In genomic region chr14:16365362-16366173, GRCm38 (mm10) we compare ENCODE assay signal across 8 mouse cellular contexts. TPM values are rescaled to one million over a fixed set of nuclear protein-coding genes. Genes with fewer than 3 reads are reported as not detected.
DNase-seq lines count a peak whose midpoint lies in the region; ATAC-seq and TF ChIP-seq lines count a peak whose summit lies in the region.

No protein-coding gene starts in this region.

- no peaks in the 10 kb centered on the region for H3K9me3 ChIP-seq in forebrain, embryonic 12.5 days
- no peaks in the 10 kb centered on the region for H3K9me3 ChIP-seq in neural tube, embryonic 14.5 days (ENCODE audit: control insufficient read depth, low read length)

- H3K27me3 ChIP-seq in forebrain, embryonic 12.5 days: no peaks in the 10 kb centered on the region
- H3K27me3 ChIP-seq in neural tube, embryonic 14.5 days (ENCODE audit: control insufficient read depth, insufficient read depth, low read length): no peaks in the 10 kb centered on the region; the same call in 1 of the 2 replicates
- H3K27me3 ChIP-seq in testis, adult 2 months (ENCODE audit: control insufficient read depth, insufficient read depth, low read length): no peaks in the 10 kb centered on the region

- peak; percentile 53 to 62 for DNase-seq in CD8-positive naive resting alpha-beta T cell, adult 2 months (ENCODE audit: low read depth in 2 of 2, low spot score in 2 of 2)
- DNase-seq in c-Kit-positive CD71-positive TER-119-positive erythroid progenitor cells, embryonic 14.5 days (ENCODE audit: low spot score): peak; percentile 38
- peak; percentile 82 to 83 for DNase-seq in heart, postnatal 10 days
- DNase-seq in large intestine, adult 2 months (ENCODE audit: low read depth, low spot score): peak; percentile 8
- DNase-seq in lung, adult 18-20 months: peak; percentile 67

- H3K9ac ChIP-seq in forebrain, embryonic 12.5 days: peak overlapping the region; percentile 98
- H3K9ac ChIP-seq in neural tube, embryonic 14.5 days (replicated peaks; ENCODE audit: low read depth, low read length): peak overlapping the region; percentile 99

- TF ChIP-seq POLR2A in testis, adult 2 months (IDR thresholded peaks at IDR 0.05; ENCODE audit: control insufficient read depth, low read depth, low read length): no peak

- peak overlapping the region; percentile 61 for H3K4me2 ChIP-seq in forebrain, embryonic 12.5 days
- H3K4me2 ChIP-seq in neural tube, embryonic 14.5 days (ENCODE audit: low read depth, low read length): peak overlapping the region; percentile 79

- H3K4me1 ChIP-seq in forebrain, embryonic 12.5 days: peaks cover 27% of the 10 kb centered on the region
- peaks cover 18% of the 10 kb centered on the region for H3K4me1 ChIP-seq in neural tube, embryonic 14.5 days (ENCODE audit: control insufficient read depth, insufficient read depth, low read length)
- H3K4me1 ChIP-seq in testis, adult 2 months (ENCODE audit: control insufficient read depth, insufficient read depth, low read length): peaks cover 6% of the 10 kb centered on the region

- no peak for TF ChIP-seq CTCF in testis, adult 2 months (IDR thresholded peaks at IDR 0.05; ENCODE audit: control insufficient read depth, insufficient read depth, insufficient replicate concordance, low read depth, low read length)

- peak; percentile 66 for ATAC-seq in forebrain, embryonic 12.5 days (ENCODE audit: low FRiP score)
- peak; percentile 73 for ATAC-seq in neural tube, embryonic 14.5 days (ENCODE audit: low read depth)

- 0% methylated on average over 70 of the region's 87 CpGs for WGBS in forebrain, embryonic 12.5 days
- WGBS in large intestine, adult 2 months: under 1% methylated on average over 87 of the region's 87 CpGs
- WGBS in neural tube, embryonic 14.5 days: under 1% methylated on average over 82 of the region's 87 CpGs

- H3K27ac ChIP-seq in forebrain, embryonic 12.5 days: peak overlapping the region; percentile 99
- H3K27ac ChIP-seq in neural tube, embryonic 14.5 days (ENCODE audit: low read depth, low read length): peak overlapping the region; percentile 99
- H3K27ac ChIP-seq in testis, adult 2 months (ENCODE audit: control insufficient read depth, insufficient read depth, low read depth, low read length): peak overlapping the region; percentile 97

- H3K4me3 ChIP-seq in forebrain, embryonic 12.5 days (replicated peaks): peak overlapping the region; percentile 96
- H3K4me3 ChIP-seq in neural tube, embryonic 14.5 days (ENCODE audit: low read depth, low read length): peak overlapping the region; percentile 96
- H3K4me3 ChIP-seq in testis, adult 2 months (ENCODE audit: control insufficient read depth, low read depth, low read length): peak overlapping the region; percentile 98

- 0 out of 2 replicates have a peak, but pooled peaks cover 2% of the 10 kb centered on the region for H3K36me3 ChIP-seq in forebrain, embryonic 12.5 days (replicated peaks)
- H3K36me3 ChIP-seq in neural tube, embryonic 14.5 days (ENCODE audit: control insufficient read depth, insufficient read depth, low read length): no peaks in the 10 kb centered on the region
- no peaks in the 10 kb centered on the region for H3K36me3 ChIP-seq in testis, adult 2 months (ENCODE audit: control insufficient read depth, insufficient read depth, low read length)

- intact Hi-C loops in heart, postnatal 10 days (cut with DNase I): loop anchor here (2.0 to 5.0 kb wide), 3 partner anchors 48 to 1663 kb away; partner anchors contain the start of genes Ngly1, Oxsm and Slc4a7

RNA-seq across cellular contexts. Expression of gene Top2b, which starts 0.6 kb away (rescaled TPM):
- polyA plus RNA-seq in forebrain, embryonic 12.5 days (2016; fragmentation: Nextera tagmentation; extraction: Ambion mirVana): 195 and 207 TPM in 2 replicates
- 100 to 1,000 TPM in 1 of 2 experiments, 10 to 100 TPM in 1; 96.3 to 108 TPM for total RNA-seq in heart, postnatal 10 days (2021)
- polyA plus RNA-seq in large intestine, adult 2 months (2012; rRNA removed): 6.5 and 8.9 TPM in 2 replicates
- polyA plus RNA-seq in neural tube, embryonic 14.5 days (2014; fragmentation: Nextera tagmentation; extraction: Ambion mirVana): 124 and 188 TPM in 2 replicates
- polyA plus RNA-seq in testis, adult 2 months (2012; rRNA removed): 3.5 and 6.7 TPM in 2 replicates

Comparison
In these comparisons a context has a peak if more than half of its experiments do, and no peak if none do; other contexts are left out.
1. Peak in every context shown above with its lines: DNase-seq, ATAC-seq, H3K4me3 ChIP-seq and H3K27ac ChIP-seq.
2. DNase-seq: peak in every context shown above with its lines; median percentile 82 in heart, postnatal 10 days; 67 in lung, adult 18-20 months; 58 in CD8-positive naive resting alpha-beta T cell, adult 2 months; 38 in c-Kit-positive CD71-positive TER-119-positive erythroid progenitor cells, embryonic 14.5 days; 8 in large intestine, adult 2 months.
3. RNA of gene Top2b, which starts 0.6 kb away (polyA plus RNA-seq): 195 to 207 TPM in forebrain, embryonic 12.5 days and 124 to 188 TPM in neural tube, embryonic 14.5 days; 3.5 to 6.7 TPM in testis, adult 2 months and 6.5 to 8.9 TPM in large intestine, adult 2 months; every median in the first group is over 10 times any median in the second.